Mouse (Mus musculus) cerebellum, postnatal 10 days (tissue): Measurements from ENCODE around the gene Lag3.

Source experiments
- DNase-seq, 2 experiments: peaks; one replicate each; pipeline ENCODE4 v3.0.0; 2021; ENCODE audit warnings: mixed read lengths in 2 of 2

The Lag3 gene

DNA sequence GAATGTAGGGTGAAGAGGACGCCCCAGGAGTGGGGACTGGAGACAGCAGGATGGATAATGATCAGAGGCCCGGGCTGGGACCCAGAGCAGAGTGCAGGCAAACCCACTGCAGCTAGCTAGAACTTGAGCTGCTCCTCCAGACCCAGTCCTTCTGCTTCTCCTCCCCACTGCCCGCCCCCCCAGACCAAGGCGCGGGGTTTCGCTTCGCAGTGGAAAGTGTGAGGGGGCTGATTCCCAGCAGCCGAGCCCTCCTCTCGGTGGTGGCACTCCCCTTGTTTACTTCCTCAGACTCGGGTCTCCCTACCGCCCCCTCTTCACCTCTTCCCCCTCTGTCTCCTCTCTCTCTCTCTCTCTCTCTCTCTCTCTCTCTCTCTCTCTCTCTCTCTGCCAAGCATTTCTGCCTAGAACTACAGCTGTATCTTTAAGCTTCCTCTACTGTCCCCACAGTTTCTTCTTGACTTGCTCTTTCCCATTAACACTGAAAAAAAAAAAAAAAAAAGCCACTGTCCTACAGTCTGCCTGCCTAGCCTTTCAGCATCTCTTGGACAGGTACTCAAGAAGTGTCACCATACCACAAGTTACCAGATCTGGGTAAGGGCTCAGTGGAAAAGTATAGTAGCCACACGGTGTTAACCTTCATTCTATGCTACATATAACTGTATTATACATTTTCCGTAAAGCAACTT lies at the start of gene Lag3:
TSS of gene Lag3 (minus strand) at position 173 of the 686 bp plus-strand sequence.
- no peak for DNase-seq

DNA sequence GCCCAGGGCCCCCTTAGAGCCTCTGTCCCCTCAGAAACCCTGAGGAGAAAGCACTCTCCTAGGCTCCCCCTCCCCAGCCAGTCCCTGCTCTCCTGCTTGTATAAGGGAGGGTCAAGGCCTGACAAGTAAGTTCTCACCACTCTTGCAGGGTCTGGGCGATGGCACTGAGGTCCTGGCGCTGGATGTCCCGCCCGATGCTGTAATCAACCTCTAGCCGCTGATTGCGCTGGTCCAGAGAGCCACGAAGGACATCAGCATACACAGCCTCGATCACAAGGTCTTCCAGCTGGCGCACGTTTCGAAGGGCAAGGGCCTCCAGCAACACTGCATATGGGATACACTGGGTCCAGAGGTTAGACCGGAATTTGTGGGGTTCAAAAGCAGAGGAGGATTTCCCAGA lies 49.5 kb upstream of the Lag3 start:
- no peak for DNase-seq

- DNase-seq = no peak
These were observed 48.5 kb upstream of the Lag3 start for GRCm38 (mm10) chr6:124959960-124960359.

DNA sequence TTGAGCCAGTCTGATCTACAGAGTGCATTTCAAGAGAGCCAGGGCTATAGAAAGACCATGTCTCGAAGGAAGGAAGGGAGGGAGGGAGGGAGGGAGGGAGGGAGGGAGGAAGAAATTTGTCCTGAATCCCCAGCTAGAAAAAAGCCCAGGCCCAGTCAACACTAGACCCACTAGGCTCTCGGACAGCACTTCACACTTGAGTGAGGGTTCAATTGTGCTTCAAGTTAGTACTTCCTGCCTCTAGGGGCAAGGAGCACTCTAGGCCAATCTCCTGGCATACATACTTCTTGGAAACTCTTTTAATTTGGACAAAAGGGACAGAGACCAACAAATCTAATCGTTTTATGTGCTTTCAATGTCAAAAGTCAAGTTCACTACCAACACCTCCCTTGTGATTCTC lies 46.6 kb upstream of the Lag3 start:
- no peak for DNase-seq

DNA sequence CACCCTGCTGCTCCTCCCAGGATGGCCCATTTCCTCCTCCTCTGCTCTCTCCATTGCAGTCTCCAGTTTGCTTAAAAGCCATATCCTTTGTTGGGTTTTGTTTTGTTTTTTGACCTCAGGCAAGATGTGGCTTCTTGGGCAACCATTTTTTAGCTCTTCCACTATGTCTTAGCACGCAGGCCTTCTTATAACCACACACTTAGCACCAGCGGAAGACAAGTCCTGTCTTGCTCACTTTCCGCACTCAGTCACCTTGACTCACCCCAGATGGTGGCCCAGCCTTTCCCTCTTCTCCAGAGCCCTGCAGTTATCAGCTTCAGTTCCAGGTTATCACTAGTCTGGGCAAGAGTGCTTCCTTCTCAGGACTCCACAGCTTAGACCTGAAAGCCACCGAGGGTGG lies 43.7 kb upstream of the Lag3 start:
- DNase-seq = no peak

DNA sequence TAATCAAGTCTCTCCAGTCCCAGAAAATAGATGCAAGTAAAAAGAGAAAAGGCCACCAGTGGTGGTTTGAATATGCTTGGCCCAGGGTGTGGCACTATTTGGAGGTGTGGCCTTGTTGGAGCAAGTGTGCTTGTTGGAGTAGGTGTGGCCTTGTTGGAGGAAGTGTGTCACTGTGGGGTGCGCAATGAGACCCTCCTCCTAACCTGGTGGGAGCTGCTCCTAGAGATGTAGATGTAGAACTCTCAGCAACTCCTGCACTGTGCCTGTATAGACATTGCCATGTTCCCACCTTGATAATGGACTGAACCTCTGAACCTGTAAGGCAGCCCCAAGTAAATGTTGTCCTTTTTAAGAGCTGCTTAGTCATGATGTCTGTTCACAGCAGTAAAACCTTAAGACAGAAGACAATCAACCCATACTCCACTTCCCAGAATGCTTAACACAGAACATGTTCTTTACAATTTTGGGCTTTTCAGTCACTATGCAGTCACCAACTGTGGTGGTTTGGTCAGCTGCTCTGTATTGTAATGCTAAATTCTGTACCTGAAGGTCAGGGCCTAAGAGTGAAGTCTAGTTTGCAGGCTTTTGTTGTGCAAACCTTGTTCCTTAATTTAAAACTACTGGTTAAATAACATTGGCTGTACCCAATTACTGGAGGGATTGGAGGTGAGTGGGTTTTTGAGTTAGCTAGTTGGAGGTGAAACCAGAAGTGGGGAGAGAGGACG lies 42.6 kb upstream of the Lag3 start:
- no peak for DNase-seq

GRCm38 (mm10) chr6:124943526-124943925 lies 32.0 kb upstream of the Lag3 start:
- DNase-seq = peak; percentile 73 to 76

GRCm38 (mm10) chr6:124941679-124942078 lies 30.2 kb upstream of the Lag3 start:
- DNase-seq = no peak

- DNase-seq = no peak
These were observed 27.0 kb upstream of the Lag3 start for GRCm38 (mm10) chr6:124938554-124938953.

DNA sequence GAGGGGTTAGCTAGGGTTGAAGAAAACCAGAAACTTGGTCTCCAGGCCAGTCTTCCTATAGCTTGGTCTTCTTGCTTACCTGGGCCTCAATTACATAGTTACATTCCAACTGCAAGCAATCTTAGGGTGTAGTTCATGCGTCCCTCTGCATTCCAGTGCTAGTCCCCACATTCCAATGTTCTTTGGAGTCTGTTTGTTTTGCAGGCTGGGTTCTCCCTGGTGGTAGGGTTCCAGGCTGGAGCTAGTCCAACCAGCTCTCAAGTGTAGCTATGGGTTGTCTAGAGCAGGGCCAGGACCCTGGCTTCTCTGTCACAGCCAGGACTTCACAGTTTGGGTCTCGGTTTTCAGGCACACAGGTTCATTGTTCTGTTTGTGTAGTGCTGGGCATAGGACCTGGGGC lies 26.0 kb upstream of the Lag3 start:
- no peak for DNase-seq

- DNase-seq = no peak
These were observed 25.2 kb upstream of the Lag3 start for GRCm38 (mm10) chr6:124936681-124937080.

DNA sequence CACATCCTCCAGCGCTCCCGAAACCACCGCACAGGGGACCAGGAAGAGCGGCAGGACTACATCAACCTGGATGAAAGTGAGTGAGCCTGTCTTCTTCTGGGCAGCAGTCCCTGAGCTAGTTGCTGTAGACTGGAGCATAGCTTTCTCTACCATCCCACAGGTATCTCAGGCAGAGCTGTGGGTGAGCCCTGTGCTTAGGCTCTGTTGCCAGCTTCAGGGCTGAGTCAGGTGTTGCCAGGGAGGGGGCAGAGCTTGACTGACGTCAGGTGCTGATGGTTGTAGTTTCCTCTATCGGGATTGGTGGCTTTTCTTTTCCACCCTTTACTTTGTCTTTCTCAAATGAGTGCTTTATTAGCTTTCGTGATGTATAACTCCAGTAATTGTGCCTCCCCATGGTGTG lies 23.2 kb upstream of the Lag3 start:
- no peak for DNase-seq

- DNase-seq = no peak
These were observed 21.6 kb upstream of the Lag3 start for GRCm38 (mm10) chr6:124933127-124933526.

GRCm38 (mm10) chr6:124932314-124932695 lies 20.8 kb upstream of the Lag3 start:
- DNase-seq = peak; percentile 70 to 71

- DNase-seq = peak in 1 of 2 experiments; percentile 64
These were observed 20.2 kb upstream of the Lag3 start for GRCm38 (mm10) chr6:124931525-124932313.

DNA sequence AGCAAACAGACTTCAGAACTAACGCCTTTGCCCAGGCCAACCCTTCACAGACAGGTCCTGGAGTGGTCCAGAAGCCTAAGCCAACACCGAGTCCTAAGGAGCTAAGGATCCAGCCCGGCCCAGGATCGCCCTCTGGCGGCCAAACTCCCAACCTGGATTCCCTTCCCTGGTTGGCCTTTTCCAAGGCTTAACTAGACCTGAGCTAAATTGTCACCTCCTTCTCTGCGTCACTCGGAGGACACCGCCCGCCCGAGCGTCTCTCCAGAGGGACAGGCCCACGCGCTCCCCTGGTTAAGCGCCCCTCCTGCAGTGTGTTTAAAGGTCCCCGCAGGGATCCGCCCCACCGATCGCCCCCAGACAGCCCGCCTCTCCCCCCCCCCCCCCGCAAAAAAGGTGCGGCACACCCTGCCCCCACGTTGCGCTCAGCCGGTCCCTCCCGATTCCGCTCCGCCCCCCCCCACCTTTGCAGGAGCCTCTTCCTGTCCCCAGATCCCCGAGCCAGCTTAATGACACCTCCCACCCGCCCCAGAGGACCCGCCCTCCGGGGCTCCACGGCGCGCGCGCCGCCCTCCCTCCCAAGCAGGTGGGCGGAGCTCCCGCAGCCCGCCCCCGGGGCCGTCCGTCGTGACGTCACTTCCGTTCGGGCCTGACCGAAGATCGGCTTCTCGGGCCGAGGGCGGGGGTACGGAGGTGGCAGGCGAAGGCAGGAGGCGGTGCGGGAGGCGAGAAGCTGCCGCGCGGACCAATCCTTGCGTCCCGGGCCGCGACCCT lies 19.4 kb upstream of the Lag3 start, which contains the start of gene Mlf2:
TSS of gene Mlf2 (plus strand) at position 633 of the 771 bp plus-strand sequence.
- DNase-seq = peak; percentile 100

GRCm38 (mm10) chr6:124930231-124930630 lies 18.7 kb upstream of the Lag3 start:
- no peak for DNase-seq

DNA sequence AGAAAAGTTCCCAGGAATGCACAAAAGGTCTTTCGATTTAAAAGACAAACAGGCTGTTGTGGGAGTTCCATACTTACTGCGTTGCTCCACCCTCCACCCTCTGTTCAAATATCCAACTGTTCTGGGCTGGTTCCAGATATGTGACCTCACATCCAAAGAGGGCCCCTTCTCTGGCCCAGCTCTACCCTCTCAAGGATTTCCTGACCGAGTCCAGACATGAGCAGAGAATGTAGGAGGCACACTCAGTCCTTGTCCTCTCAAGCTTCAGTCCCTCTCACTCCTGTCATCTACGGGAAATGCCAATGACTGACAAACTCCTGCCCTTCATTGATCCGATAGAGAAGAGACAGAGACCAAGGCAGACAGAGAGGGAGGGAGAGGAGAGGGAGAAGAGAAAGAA lies 14.4 kb upstream of the Lag3 start:
- no peak for DNase-seq

- no peak for DNase-seq
These were observed 13.8 kb upstream of the Lag3 start for GRCm38 (mm10) chr6:124925173-124925793.

DNA sequence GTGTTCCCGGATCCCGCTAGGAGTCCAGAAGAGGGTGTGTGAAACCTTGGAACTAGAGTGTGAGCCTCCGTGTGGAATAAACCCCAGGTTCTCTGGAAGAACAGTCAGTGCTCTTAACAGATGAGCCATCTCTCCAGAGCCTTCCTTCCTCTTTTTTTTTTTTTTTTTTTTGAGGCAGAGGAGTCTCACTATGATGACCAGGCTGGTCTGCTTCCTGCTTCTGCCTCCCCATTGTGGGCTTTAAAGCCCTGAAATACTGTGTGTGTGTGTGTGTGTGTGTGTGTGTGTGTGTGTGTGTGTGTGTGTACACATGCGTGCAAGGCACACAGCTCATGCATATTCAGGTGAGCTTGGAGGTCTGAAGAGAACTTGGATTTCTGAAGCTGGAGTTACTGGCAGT lies 10.0 kb upstream of the Lag3 start:
- peak in 1 of 2 experiments; percentile 5 for DNase-seq

DNA sequence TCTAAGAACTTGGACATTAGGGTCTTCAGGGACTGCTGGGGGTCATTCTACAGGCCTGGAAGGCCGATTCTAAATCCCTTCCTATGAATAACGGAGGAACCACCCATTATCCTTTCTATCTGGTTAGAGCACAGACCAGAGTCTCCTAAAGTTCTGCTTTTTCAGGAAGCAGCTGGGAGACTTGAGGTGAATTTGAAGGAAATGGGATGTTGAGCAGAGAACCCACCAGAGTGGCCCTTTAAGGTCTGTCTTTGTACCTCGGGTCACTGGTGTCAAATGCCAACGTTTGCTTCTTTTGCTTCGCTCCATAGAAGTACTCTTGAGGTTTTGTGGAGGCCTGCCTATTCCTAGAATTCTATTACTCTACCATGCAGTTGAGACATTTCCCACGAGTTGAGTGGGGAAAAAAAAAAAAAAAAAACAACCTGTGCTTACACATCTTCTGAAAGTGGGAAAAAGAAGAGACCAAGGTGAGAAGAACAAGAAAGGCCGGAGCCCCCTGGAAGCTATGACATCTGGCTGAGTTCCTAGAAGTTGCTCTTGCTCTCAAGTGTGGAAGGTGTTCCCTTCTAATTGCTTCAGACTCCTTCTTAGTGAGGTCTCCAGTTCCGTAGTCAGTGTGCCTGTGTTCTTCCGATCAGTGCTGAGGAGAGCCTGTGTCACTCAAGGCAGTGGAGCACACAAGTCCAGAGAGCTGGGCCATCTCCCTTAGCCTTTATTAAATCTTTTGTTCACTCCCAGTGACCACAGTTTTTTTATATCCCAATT lies 9.0 kb upstream of the Lag3 start:
- no peak for DNase-seq
